Mouse (Mus musculus) lung, adult 2 months (tissue): ENCODE measurements around the gene Plbd2.

Experiments
- CTCF ChIP-seq: fragments of 200-500 bp; IDR thresholded peaks from 2 replicates; pipeline ENCODE4 v1.5.1; 2011; ENCODE audit warnings: mild to moderate bottlenecking, low read length, control low read depth; ENCODE audit not compliant: insufficient read depth
- POLR2A ChIP-seq: fragments of 200-500 bp; IDR thresholded peaks from 2 replicates; pipeline ENCODE4 v1.6.1; 2011; ENCODE audit warnings: low read depth, mild to moderate bottlenecking, control low read depth, low read length, borderline replicate concordance; ENCODE audit errors: extremely low read depth

DNA sequence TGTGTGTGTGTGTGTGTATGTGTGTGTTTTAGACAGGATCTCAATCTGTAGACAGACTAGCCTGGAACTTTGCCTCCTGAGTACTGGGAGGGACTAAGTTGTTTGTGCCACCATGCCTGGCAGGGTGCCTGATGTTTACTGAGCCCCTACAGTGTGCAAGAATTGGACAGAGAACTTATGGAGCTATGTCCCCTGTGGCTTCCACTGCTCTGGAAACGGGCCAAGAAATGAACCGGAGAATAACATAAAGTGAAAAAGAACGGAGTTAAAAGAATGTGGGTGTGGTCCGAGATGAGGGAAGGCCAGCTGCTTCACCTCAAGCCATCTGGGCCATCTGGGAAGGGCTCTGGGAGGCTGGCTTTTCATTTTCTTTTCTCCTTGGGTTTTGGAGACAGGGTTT is 11.3 kb upstream of the Plbd2 start:
- TF ChIP-seq POLR2A (no peak), CTCF (no peak)
